Mouse (Mus musculus): ENCODE data around the gene Cacna2d3. TPM values are rescaled to one million over a fixed set of nuclear protein-coding genes. Genes with fewer than 3 reads are reported as not detected.

Cacna2d3 gene
- polyA plus RNA-seq, 1 experiment from 2014 or later: 63.0 TPM

- ATAC-seq (ENCODE audit: low read depth): no peak
- no peak overlapping the region for H3K4me2 ChIP-seq (ENCODE audit: low read depth, low read length)
- no peaks in the 10 kb centered on the region for H3K36me3 ChIP-seq (ENCODE audit: control insufficient read depth, insufficient read depth, low read length)
- H3K9me3 ChIP-seq (ENCODE audit: control insufficient read depth, low read length): no peaks in the 10 kb centered on the region
- H3K4me3 ChIP-seq (ENCODE audit: low read depth, low read length): no peak overlapping the region
- no peak overlapping the region for H3K9ac ChIP-seq (replicated peaks; ENCODE audit: low read depth, low read length)
- H3K4me1 ChIP-seq (ENCODE audit: control insufficient read depth, insufficient read depth, low read length): no peaks in the 10 kb centered on the region
- H3K27me3 ChIP-seq (ENCODE audit: control insufficient read depth, insufficient read depth, low read length): no peaks in the 10 kb centered on the region
- H3K27ac ChIP-seq (ENCODE audit: low read depth, low read length): no peak overlapping the region
- WGBS: 71% methylated on average over 3 of the region's 3 CpGs
These were observed 283.4 kb downstream of the Cacna2d3 start for GRCm38 (mm10) chr14:29438251-29438650.

DNA sequence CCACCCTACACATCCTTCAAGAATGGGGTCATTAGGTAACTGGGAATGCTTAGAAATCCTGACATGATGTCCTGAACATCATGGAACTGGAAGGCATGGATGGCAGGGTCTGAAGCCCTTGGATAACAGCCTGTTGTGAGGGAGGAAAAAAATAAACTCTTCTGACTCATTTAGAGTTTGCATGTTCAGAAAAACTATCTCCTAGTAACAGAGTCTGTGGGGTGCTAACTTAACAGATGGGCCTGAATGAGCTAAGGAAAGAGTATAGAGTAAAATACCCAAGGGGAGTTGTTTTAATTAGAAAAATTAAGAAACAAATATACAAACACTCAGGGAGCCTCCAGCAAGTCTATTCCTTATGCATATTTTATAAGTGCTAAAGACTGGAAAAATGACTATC lies 286.5 kb downstream of the Cacna2d3 start:
- Histone ChIP-seq H3K4me3 (ENCODE audit: low read depth, low read length) (no peak overlapping the region), H3K27ac (ENCODE audit: low read depth, low read length) (no peak overlapping the region)
- ATAC-seq (ENCODE audit: low read depth): no peak

DNA sequence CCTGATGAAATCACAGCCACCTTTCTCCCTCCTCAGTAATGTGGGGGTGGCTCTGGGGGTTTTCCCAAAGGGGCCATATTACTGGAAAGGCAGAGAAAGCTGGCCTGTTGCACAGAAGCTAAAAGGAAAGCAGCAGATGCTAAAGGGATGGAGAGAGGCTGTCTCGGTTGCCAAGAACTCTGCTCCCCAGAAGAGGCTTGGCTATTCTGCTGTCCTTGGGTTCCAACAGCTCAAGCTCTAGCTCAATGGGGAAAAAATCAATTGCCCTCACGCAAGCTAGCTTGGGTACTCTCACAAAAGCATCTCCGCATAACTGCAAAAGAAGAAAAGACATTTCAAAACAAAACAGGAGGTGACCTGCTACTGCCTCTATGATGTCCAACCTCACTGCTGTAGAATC lies 287.9 kb downstream of the Cacna2d3 start:
- no peak for ATAC-seq (ENCODE audit: low read depth)
- H3K4me3 ChIP-seq (ENCODE audit: low read depth, low read length): no peak overlapping the region
- no peaks in the 10 kb centered on the region for H3K36me3 ChIP-seq (ENCODE audit: control insufficient read depth, insufficient read depth, low read length)
- 77% methylated on average over 3 of the region's 3 CpGs for WGBS
- no peaks in the 10 kb centered on the region for H3K9me3 ChIP-seq (ENCODE audit: control insufficient read depth, low read length)
- H3K9ac ChIP-seq (replicated peaks; ENCODE audit: low read depth, low read length): no peak overlapping the region
- H3K27ac ChIP-seq (ENCODE audit: low read depth, low read length): no peak overlapping the region
- no peaks in the 10 kb centered on the region for H3K4me1 ChIP-seq (ENCODE audit: control insufficient read depth, insufficient read depth, low read length)
- no peaks in the 10 kb centered on the region for H3K27me3 ChIP-seq (ENCODE audit: control insufficient read depth, insufficient read depth, low read length)
- H3K4me2 ChIP-seq (ENCODE audit: low read depth, low read length): no peak overlapping the region

More for the DNA sequence above, 286.5 kb downstream of the Cacna2d3 start:
- H3K4me1 ChIP-seq (ENCODE audit: control insufficient read depth, insufficient read depth, low read length): no peaks in the 10 kb centered on the region
- no peaks in the 10 kb centered on the region for H3K36me3 ChIP-seq (ENCODE audit: control insufficient read depth, insufficient read depth, low read length)
- H3K4me2 ChIP-seq (ENCODE audit: low read depth, low read length): no peak overlapping the region
- H3K9ac ChIP-seq (replicated peaks; ENCODE audit: low read depth, low read length): no peak overlapping the region
- no peaks in the 10 kb centered on the region for H3K9me3 ChIP-seq (ENCODE audit: control insufficient read depth, low read length)
- H3K27me3 ChIP-seq (ENCODE audit: control insufficient read depth, insufficient read depth, low read length): no peaks in the 10 kb centered on the region

DNA sequence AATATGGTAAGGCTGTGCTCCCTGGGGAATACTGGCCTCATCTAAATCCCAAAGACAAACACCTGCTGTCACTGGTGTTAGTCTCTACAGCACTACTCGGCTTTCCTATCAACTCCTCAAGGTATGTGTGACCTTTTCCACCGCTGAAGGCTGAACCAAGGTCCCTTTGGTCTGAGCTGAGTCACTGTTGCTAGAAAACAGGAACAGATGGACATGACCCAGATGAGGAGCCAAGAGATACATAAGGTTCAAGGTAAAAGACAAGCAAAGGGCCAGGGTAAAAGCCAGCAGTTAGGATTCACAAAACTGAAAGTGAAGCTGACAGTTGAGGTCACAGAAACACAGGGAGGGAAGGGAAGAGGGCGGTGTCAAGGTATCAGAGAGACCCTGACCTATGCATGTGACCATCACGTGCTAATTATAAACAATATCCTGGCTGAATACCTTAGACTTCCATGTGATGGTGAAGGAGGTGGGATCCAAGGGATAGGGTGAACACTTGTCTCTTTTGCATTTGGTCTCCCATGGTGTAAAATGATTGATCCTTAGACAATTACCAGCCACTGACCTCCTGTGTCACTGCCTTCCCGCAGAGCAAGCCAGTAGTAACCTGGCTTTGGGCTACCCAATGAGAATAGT lies 288.5 kb downstream of the Cacna2d3 start:
- Histone ChIP-seq H3K4me1 (ENCODE audit: control insufficient read depth, insufficient read depth, low read length) (no peaks in the 10 kb centered on the region), H3K36me3 (ENCODE audit: control insufficient read depth, insufficient read depth, low read length) (no peaks in the 10 kb centered on the region), H3K4me2 (ENCODE audit: low read depth, low read length) (no peak overlapping the region), H3K9ac (replicated peaks; ENCODE audit: low read depth, low read length) (no peak overlapping the region), H3K27ac (ENCODE audit: low read depth, low read length) (no peak overlapping the region), H3K4me3 (ENCODE audit: low read depth, low read length) (no peak overlapping the region), H3K9me3 (ENCODE audit: control insufficient read depth, low read length) (no peaks in the 10 kb centered on the region), H3K27me3 (ENCODE audit: control insufficient read depth, insufficient read depth, low read length) (no peaks in the 10 kb centered on the region)
- ATAC-seq (ENCODE audit: low read depth): no peak
- 69% methylated on average over 5 of the region's 5 CpGs for WGBS

DNA sequence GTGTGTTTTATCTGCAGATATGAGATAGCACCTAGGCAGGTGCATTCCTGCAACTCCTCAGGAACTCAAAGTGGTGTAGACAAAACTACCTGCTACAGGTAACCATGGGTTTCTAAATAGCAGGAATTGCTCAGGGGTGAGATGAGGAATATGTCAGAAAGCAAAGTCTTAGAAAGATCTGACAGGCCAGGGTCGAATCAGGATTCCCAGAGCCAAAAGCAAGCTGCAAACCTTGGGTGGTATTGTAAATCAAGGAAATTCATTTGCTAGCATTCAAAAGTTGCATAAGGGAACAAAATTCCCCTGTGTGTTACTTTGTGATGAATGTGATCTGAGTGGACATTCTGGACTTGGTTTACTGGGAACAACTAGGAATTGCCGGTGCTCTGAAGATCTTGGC lies 291.9 kb downstream of the Cacna2d3 start:
- H3K4me1 ChIP-seq (ENCODE audit: control insufficient read depth, insufficient read depth, low read length): no peaks in the 10 kb centered on the region
- no peak for ATAC-seq (ENCODE audit: low read depth)
- H3K4me2 ChIP-seq (ENCODE audit: low read depth, low read length): no peak overlapping the region
- no peaks in the 10 kb centered on the region for H3K9me3 ChIP-seq (ENCODE audit: control insufficient read depth, low read length)
- no peak overlapping the region for H3K9ac ChIP-seq (replicated peaks; ENCODE audit: low read depth, low read length)
- H3K27ac ChIP-seq (ENCODE audit: low read depth, low read length): no peak overlapping the region
- no peaks in the 10 kb centered on the region for H3K27me3 ChIP-seq (ENCODE audit: control insufficient read depth, insufficient read depth, low read length)
- WGBS: 53% methylated on average over 2 of the region's 2 CpGs
- H3K36me3 ChIP-seq (ENCODE audit: control insufficient read depth, insufficient read depth, low read length): no peaks in the 10 kb centered on the region
- H3K4me3 ChIP-seq (ENCODE audit: low read depth, low read length): no peak overlapping the region

GRCm38 (mm10) chr14:29425666-29426065 lies 296.0 kb downstream of the Cacna2d3 start:
- no peaks in the 10 kb centered on the region for H3K9me3 ChIP-seq (ENCODE audit: control insufficient read depth, low read length)
- no peak overlapping the region for H3K4me2 ChIP-seq (ENCODE audit: low read depth, low read length)
- no peak overlapping the region for H3K4me3 ChIP-seq (ENCODE audit: low read depth, low read length)
- H3K4me1 ChIP-seq (ENCODE audit: control insufficient read depth, insufficient read depth, low read length): no peaks in the 10 kb centered on the region
- H3K27ac ChIP-seq (ENCODE audit: low read depth, low read length): no peak overlapping the region
- no peak overlapping the region for H3K9ac ChIP-seq (replicated peaks; ENCODE audit: low read depth, low read length)
- no peak for ATAC-seq (ENCODE audit: low read depth)
- H3K36me3 ChIP-seq (ENCODE audit: control insufficient read depth, insufficient read depth, low read length): no peaks in the 10 kb centered on the region
- WGBS: 85% methylated on average over 3 of the region's 3 CpGs
- no peaks in the 10 kb centered on the region for H3K27me3 ChIP-seq (ENCODE audit: control insufficient read depth, insufficient read depth, low read length)

- H3K9ac ChIP-seq (replicated peaks; ENCODE audit: low read depth, low read length): no peak overlapping the region
- WGBS: 81% methylated on average over 3 of the region's 3 CpGs
- ATAC-seq (ENCODE audit: low read depth): no peak
These were observed 296.5 kb downstream of the Cacna2d3 start for GRCm38 (mm10) chr14:29425208-29425607.

DNA sequence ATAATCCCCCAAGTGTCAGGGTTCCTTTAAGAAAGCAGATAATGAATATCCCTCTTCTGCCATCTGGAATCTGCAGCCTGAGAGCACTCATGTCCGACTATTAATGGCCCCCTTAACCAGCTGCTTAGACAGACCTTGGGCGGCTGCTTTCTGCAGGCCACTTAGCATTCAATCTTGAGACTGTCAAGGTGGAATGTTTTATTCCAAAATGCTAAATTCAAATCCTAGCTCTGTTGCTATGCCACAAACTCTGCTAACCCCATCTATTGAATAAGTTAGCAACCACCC lies 315.8 kb downstream of the Cacna2d3 start:
- 25% methylated on average over 2 of the region's 2 CpGs for WGBS
- no peaks in the 10 kb centered on the region for H3K36me3 ChIP-seq (ENCODE audit: control insufficient read depth, insufficient read depth, low read length)
- 0 out of 2 replicates have a peak, but pooled peaks cover 4% of the 10 kb centered on the region for H3K4me1 ChIP-seq (ENCODE audit: control insufficient read depth, insufficient read depth, low read length)
- no peak overlapping the region for H3K27ac ChIP-seq (ENCODE audit: low read depth, low read length)
- H3K4me3 ChIP-seq (ENCODE audit: low read depth, low read length): no peak overlapping the region
- no peaks in the 10 kb centered on the region for H3K9me3 ChIP-seq (ENCODE audit: control insufficient read depth, low read length)
- H3K4me2 ChIP-seq (ENCODE audit: low read depth, low read length): no peak overlapping the region
- no peaks in the 10 kb centered on the region for H3K27me3 ChIP-seq (ENCODE audit: control insufficient read depth, insufficient read depth, low read length)
- no peak overlapping the region for H3K9ac ChIP-seq (replicated peaks; ENCODE audit: low read depth, low read length)
- no peak for ATAC-seq (ENCODE audit: low read depth)

More at GRCm38 (mm10) chr14:29425208-29425607, 296.5 kb downstream of the Cacna2d3 start:
- no peak overlapping the region for H3K27ac ChIP-seq (ENCODE audit: low read depth, low read length)
- H3K36me3 ChIP-seq (ENCODE audit: control insufficient read depth, insufficient read depth, low read length): no peaks in the 10 kb centered on the region
- H3K9me3 ChIP-seq (ENCODE audit: control insufficient read depth, low read length): no peaks in the 10 kb centered on the region
- H3K27me3 ChIP-seq (ENCODE audit: control insufficient read depth, insufficient read depth, low read length): no peaks in the 10 kb centered on the region
- no peaks in the 10 kb centered on the region for H3K4me1 ChIP-seq (ENCODE audit: control insufficient read depth, insufficient read depth, low read length)
- no peak overlapping the region for H3K4me3 ChIP-seq (ENCODE audit: low read depth, low read length)
- no peak overlapping the region for H3K4me2 ChIP-seq (ENCODE audit: low read depth, low read length)

DNA sequence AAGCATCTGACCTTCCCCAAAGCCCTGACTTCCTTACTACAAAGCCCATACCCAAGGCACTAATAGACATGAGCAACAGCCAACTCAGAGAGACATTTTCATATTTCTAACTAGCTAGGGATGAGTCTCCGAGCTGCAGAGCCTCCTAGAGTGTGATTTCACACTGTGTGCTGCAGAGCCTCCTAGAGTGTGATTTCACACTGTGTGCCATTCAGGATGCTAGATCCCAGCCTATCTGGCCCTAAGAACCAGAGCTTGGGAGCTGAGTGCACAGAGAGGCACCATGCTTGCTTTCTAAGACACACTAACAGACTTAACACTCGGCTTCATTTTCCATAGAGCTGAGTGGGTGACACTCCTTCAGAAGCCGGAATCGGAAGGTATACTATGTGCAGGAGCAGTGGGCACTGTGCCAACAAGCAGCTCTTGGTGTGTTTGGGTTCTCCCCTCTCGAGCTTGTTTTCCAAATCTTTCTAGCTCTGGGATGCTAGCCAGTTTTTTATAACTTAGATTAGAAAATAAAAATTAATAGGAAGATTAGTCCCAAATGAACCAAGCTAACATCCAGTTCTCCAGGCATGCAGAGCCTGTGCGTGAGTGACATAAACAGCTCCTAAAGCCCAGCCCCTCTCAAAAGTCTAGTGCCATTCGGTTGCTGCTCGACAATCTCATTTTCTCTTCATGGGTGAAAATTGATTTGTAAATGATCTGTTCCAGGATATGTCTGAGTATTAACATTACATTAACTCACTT lies 316.4 kb downstream of the Cacna2d3 start:
- no peak overlapping the region for H3K4me2 ChIP-seq (ENCODE audit: low read depth, low read length)
- 50% methylated on average over 8 of the region's 8 CpGs for WGBS
- H3K9ac ChIP-seq (replicated peaks; ENCODE audit: low read depth, low read length): no peak overlapping the region
- no peaks in the 10 kb centered on the region for H3K9me3 ChIP-seq (ENCODE audit: control insufficient read depth, low read length)
- no peak for ATAC-seq (ENCODE audit: low read depth)
- H3K36me3 ChIP-seq (ENCODE audit: control insufficient read depth, insufficient read depth, low read length): no peaks in the 10 kb centered on the region
- no peak overlapping the region for H3K4me3 ChIP-seq (ENCODE audit: low read depth, low read length)
- H3K27me3 ChIP-seq (ENCODE audit: control insufficient read depth, insufficient read depth, low read length): no peaks in the 10 kb centered on the region
- H3K4me1 ChIP-seq (ENCODE audit: control insufficient read depth, insufficient read depth, low read length): 0 out of 2 replicates have a peak, but pooled peaks cover 4% of the 10 kb centered on the region
- H3K27ac ChIP-seq (ENCODE audit: low read depth, low read length): peak overlapping the region; percentile 28; the same call in 1 of the 2 replicates

All from neural tube, embryonic 14.5 days (tissue).